Mouse (Mus musculus) megakaryocyte, embryonic 14.5 days (primary cell): Measurements from ENCODE around the gene Hist1h4c. TPM values are rescaled to one million over a fixed set of nuclear protein-coding genes. Genes with fewer than 3 reads are reported as not detected.
"Not testable (repeated sequence)": the region's sequence is repeated elsewhere in the genome, so short reads cannot be mapped to it uniquely, and the experiment has no call there.

Experiments
- H3K27me3 ChIP-seq: replicated peaks from 2 replicates; pipeline ENCODE3; 2012; ENCODE audit warnings: inconsistent platforms
- H3K36me3 ChIP-seq: replicated peaks from 2 replicates; pipeline ENCODE3; 2012; ENCODE audit warnings: low read length, inconsistent platforms, mixed read lengths
- H3K4me1 ChIP-seq: 2 replicates; pipeline ENCODE4 v1.6.1; 2012; ENCODE audit warnings: inconsistent platforms
- H3K4me3 ChIP-seq: replicated peaks from 2 replicates; pipeline ENCODE3; 2012; ENCODE audit warnings: moderate library complexity, mild to moderate bottlenecking, inconsistent platforms
- H3K9me3 ChIP-seq: 2 replicates; pipeline ENCODE4 v1.6.1; 2012; ENCODE audit warnings: inconsistent platforms
- FLI1 ChIP-seq: IDR thresholded peaks from 2 replicates; pipeline ENCODE4 v1.6.1; 2012; ENCODE audit warnings: low read length, inconsistent platforms, mixed read lengths
- GATA1 ChIP-seq: IDR thresholded peaks from 3 replicates; pipeline ENCODE4 v1.6.1; 2012; ENCODE audit warnings: mixed read lengths, low read length, inconsistent platforms, borderline replicate concordance
- polyA plus RNA-seq: library from polyadenylated mRNA; stranded (reverse); fragments of >175 nt; gene quantifications from 2 replicates; pipeline ENCODE4 v1.2.3, GENCODE M21; 2012; ENCODE audit warnings: low replicate concordance; ENCODE audit not compliant: insufficient read depth

Hist1h4c gene
- polyA plus RNA-seq, 1 experiment, result 19.8 TPM

- Histone ChIP-seq H3K9me3 (no peaks in the 10 kb centered on the region), H3K27me3 (no peaks in the 10 kb centered on the region), H3K4me3 (peak overlapping the region; percentile 90), H3K4me1 (peaks cover 53% of the 10 kb centered on the region), H3K36me3 (peaks cover 5% of the 10 kb centered on the region)
- TF ChIP-seq GATA1, result no peak
- TF ChIP-seq FLI1, result no peak
These were observed 13.0 kb downstream of the Hist1h4c start for GRCm38 (mm10) chr13:23685121-23685861.

GRCm38 (mm10) chr13:23684295-23684945 lies 13.8 kb downstream of the Hist1h4c start:
- H3K36me3 ChIP-seq, H3K9me3 ChIP-seq, H3K27me3 ChIP-seq: not testable (repeated sequence)
- H3K4me1 ChIP-seq, result peaks cover 52% of the 10 kb centered on the region
- peak overlapping the region; percentile 90 for H3K4me3 ChIP-seq

GRCm38 (mm10) chr13:23683755-23684281 lies 14.4 kb downstream of the Hist1h4c start, which contains the start of the genes Hist1h2ac and Hist1h2bc:
Gene Hist1h2ac (minus strand): TSS chr13:23683948.
Gene Hist1h2bc (plus strand): TSS chr13:23684199.
- no peak for TF ChIP-seq GATA1
- no peak for TF ChIP-seq FLI1
- Histone ChIP-seq H3K4me1 (peaks cover 48% of the 10 kb centered on the region), H3K4me3 (peak within 1 kb of the TSS; percentile 90), H3K27me3 (no peaks in the 10 kb centered on the region), H3K36me3 (peaks cover 2% of the 10 kb centered on the region), H3K9me3 (no peaks in the 10 kb centered on the region)

- H3K36me3 ChIP-seq, H3K27me3 ChIP-seq, H3K9me3 ChIP-seq: not testable (repeated sequence)
- peak overlapping the region; percentile 88 for H3K4me3 ChIP-seq
- H3K4me1 ChIP-seq, result peaks cover 44% of the 10 kb centered on the region
These were observed 15.1 kb downstream of the Hist1h4c start for GRCm38 (mm10) chr13:23682947-23683754.

GRCm38 (mm10) chr13:23682623-23682946 lies 15.7 kb downstream of the Hist1h4c start:
- H3K4me1 ChIP-seq, result peaks cover 41% of the 10 kb centered on the region
- no peak for TF ChIP-seq FLI1
- TF ChIP-seq GATA1, result no peak
- H3K9me3 ChIP-seq, result no peaks in the 10 kb centered on the region
- H3K4me3 ChIP-seq, result peak overlapping the region; percentile 88
- no peaks in the 10 kb centered on the region for H3K27me3 ChIP-seq
- H3K36me3 ChIP-seq, result no peaks in the 10 kb centered on the region

GRCm38 (mm10) chr13:23681990-23682582 lies 16.2 kb downstream of the Hist1h4c start:
- Histone ChIP-seq H3K36me3 (no peaks in the 10 kb centered on the region), H3K4me1 (peaks cover 38% of the 10 kb centered on the region), H3K9me3 (no peaks in the 10 kb centered on the region), H3K4me3 (peak overlapping the region; percentile 88), H3K27me3 (no peaks in the 10 kb centered on the region)
- TF ChIP-seq GATA1 (no peak), FLI1 (no peak)

- Histone ChIP-seq H3K4me1 (peaks cover 14% of the 10 kb centered on the region), H3K9me3 (peaks cover 5% of the 10 kb centered on the region)
- TF ChIP-seq FLI1, result no peak
- no peak for TF ChIP-seq GATA1
These were observed 35.7 kb downstream of the Hist1h4c start for GRCm38 (mm10) chr13:23662536-23662935.

GRCm38 (mm10) chr13:23659636-23660366 lies 38.5 kb downstream of the Hist1h4c start:
- no peaks in the 10 kb centered on the region for H3K9me3 ChIP-seq
- H3K4me1 ChIP-seq, result peaks cover 14% of the 10 kb centered on the region
- no peak overlapping the region for H3K4me3 ChIP-seq
- H3K36me3 ChIP-seq, result no peaks in the 10 kb centered on the region
- no peak for TF ChIP-seq FLI1
- no peak for TF ChIP-seq GATA1
- peaks cover 2% of the 10 kb centered on the region for H3K27me3 ChIP-seq

More at GRCm38 (mm10) chr13:23662536-23662935, 35.7 kb downstream of the Hist1h4c start:
- Histone ChIP-seq H3K36me3 (no peaks in the 10 kb centered on the region), H3K4me3 (no peak overlapping the region), H3K27me3 (peaks cover 2% of the 10 kb centered on the region)

Other genes with a start within 250 kb of the Hist1h4c start
- gene Btn1a1, start 232.6 kb downstream of the Hist1h4c start, polyA plus RNA-seq, result not detected in 2 replicates
- not detected in 2 replicates for gene Btn2a2, start 209.6 kb downstream of the Hist1h4c start, polyA plus RNA-seq
- gene Hist1h4h, start 167.4 kb downstream of the Hist1h4c start, polyA plus RNA-seq, result 443 and 574 TPM in 2 replicates
- 37.2 and 163 TPM in 2 replicates for gene Hist1h2af, start 164.5 kb downstream of the Hist1h4c start, polyA plus RNA-seq
- 5.7 and 16.4 TPM in 2 replicates for gene Hist1h3g, start 163.0 kb downstream of the Hist1h4c start, polyA plus RNA-seq
- 1.4 and 2.0 TPM in 2 replicates for gene Hist1h2bh, start 155.1 kb downstream of the Hist1h4c start, polyA plus RNA-seq
- 7.0 TPM in 1 of 2 replicates, not detected in the other for gene Hist1h3f, start 154.4 kb downstream of the Hist1h4c start, polyA plus RNA-seq
- 8.9 and 30.2 TPM in 2 replicates for gene Hist1h4f, start 146.8 kb downstream of the Hist1h4c start, polyA plus RNA-seq
- 0.36 and 2.1 TPM in 2 replicates for gene Hist1h1d, start 145.2 kb downstream of the Hist1h4c start, polyA plus RNA-seq
- gene Hist1h3e, start 136.1 kb downstream of the Hist1h4c start, polyA plus RNA-seq, result 17.9 and 26.5 TPM in 2 replicates
- 13.6 and 16.0 TPM in 2 replicates for gene Hist1h2ae, start 127.2 kb downstream of the Hist1h4c start, polyA plus RNA-seq
- 16.8 and 28.8 TPM in 2 replicates for gene Hist1h2bg, start 127.1 kb downstream of the Hist1h4c start, polyA plus RNA-seq
- 7.6 and 73.0 TPM in 2 replicates for gene Hist1h2bf, start 124.3 kb downstream of the Hist1h4c start, polyA plus RNA-seq
- gene Hist1h2ad, start 124.1 kb downstream of the Hist1h4c start, polyA plus RNA-seq, result 9.6 TPM in 1 of 2 replicates, not detected in the other
- gene Hist1h3d, start 122.7 kb downstream of the Hist1h4c start, polyA plus RNA-seq, result 4.6 and 5.9 TPM in 2 replicates
- gene Hist1h4d, start 116.9 kb downstream of the Hist1h4c start, polyA plus RNA-seq, result 16.4 and 20.4 TPM in 2 replicates
- gene Hist1h2be, start 77.3 kb downstream of the Hist1h4c start, polyA plus RNA-seq, result 1.1 and 1.9 TPM in 2 replicates
- 4.7 and 22.2 TPM in 2 replicates for gene Hist1h1e, start 75.9 kb downstream of the Hist1h4c start, polyA plus RNA-seq
- 3.6 and 4.7 TPM in 2 replicates for gene Hist1h2ac, start 14.5 kb downstream of the Hist1h4c start, polyA plus RNA-seq
- 148 and 151 TPM in 2 replicates for gene Hist1h2bc, start 14.3 kb downstream of the Hist1h4c start, polyA plus RNA-seq
- not detected in 2 replicates for gene Hist1h1t, start 2.6 kb downstream of the Hist1h4c start, polyA plus RNA-seq
- gene Hfe, start 12.4 kb upstream of the Hist1h4c start, polyA plus RNA-seq, result 10.7 TPM in 1 of 2 replicates, not detected in the other
- gene Hist1h1c, start 40.4 kb upstream of the Hist1h4c start, polyA plus RNA-seq, result 353 and 402 TPM in 2 replicates
- 12.6 TPM in 1 of 2 replicates, not detected in the other for gene Hist1h3c, start 47.1 kb upstream of the Hist1h4c start, polyA plus RNA-seq
- gene Hist1h2bb, start 48.3 kb upstream of the Hist1h4c start, polyA plus RNA-seq, result 7.4 TPM in 1 of 2 replicates, not detected in the other
- 16.0 and 17.5 TPM in 2 replicates for gene Hist1h2ab, start 52.7 kb upstream of the Hist1h4c start, polyA plus RNA-seq
- gene Hist1h3b, start 53.8 kb upstream of the Hist1h4c start, polyA plus RNA-seq, result 9.9 and 14.5 TPM in 2 replicates
- 17.4 and 40.7 TPM in 2 replicates for gene Hist1h4b, start 58.6 kb upstream of the Hist1h4c start, polyA plus RNA-seq
- 30.3 and 45.4 TPM in 2 replicates for gene Hist1h4a, start 62.8 kb upstream of the Hist1h4c start, polyA plus RNA-seq
- gene Hist1h3a, start 63.9 kb upstream of the Hist1h4c start, polyA plus RNA-seq, result 6.6 and 7.4 TPM in 2 replicates
- gene Hist1h1a, start 65.2 kb upstream of the Hist1h4c start, polyA plus RNA-seq, result 3.3 and 3.5 TPM in 2 replicates
- not detected in 2 replicates for gene Trim38, start 71.5 kb upstream of the Hist1h4c start, polyA plus RNA-seq
- gene Slc17a2, start 108.5 kb upstream of the Hist1h4c start, polyA plus RNA-seq, result not detected in 2 replicates
- gene Slc17a3, start 141.0 kb upstream of the Hist1h4c start, polyA plus RNA-seq, result not detected in 2 replicates
- gene Slc17a1, start 169.3 kb upstream of the Hist1h4c start, polyA plus RNA-seq, result not detected in 2 replicates
- not detected in 2 replicates for gene Slc17a4, start 216.6 kb upstream of the Hist1h4c start, polyA plus RNA-seq
- gene Hist1h2ba, start 235.7 kb upstream of the Hist1h4c start, polyA plus RNA-seq, result not detected in 2 replicates
- not detected in 2 replicates for gene Hist1h2aa, start 236.0 kb upstream of the Hist1h4c start, polyA plus RNA-seq